Mouse (Mus musculus) T-cell, adult 66 days (primary cell): ENCODE data around the gene Nr1h5. TPM values are rescaled to one million over a fixed set of nuclear protein-coding genes. Genes with fewer than 3 reads are reported as not detected.

Source experiments
- total RNA-seq, 2 experiments: library from RNA; stranded (reverse); gene quantifications; 3 replicates in 1 of 2; 4 replicates in 1 of 2; pipeline ENCODE4 v1.2.4; 2023

Nr1h5 gene
- not detected for total RNA-seq

GRCm38 (mm10) chr3:102964033-102964432 is at the start of gene Nr1h5:
Gene Nr1h5, minus strand, starts transcription at chr3:102964133.

GRCm38 (mm10) chr3:102995605-102996321 is 31.8 kb upstream of the Nr1h5 start, which contains the start of gene Sike1:
Gene Sike1, plus strand, starts transcription at chr3:102995708.

GRCm38 (mm10) chr3:102935451-102936354 is 28.2 kb downstream of the Nr1h5 start, which contains the start of gene Sycp1:
Gene Sycp1, minus strand, starts transcription at chr3:102936100.

Other genes starting within 250 kb of the Nr1h5 start
- under 1 TPM; 0.36 to 0.58 TPM for gene Tspan2, start 229.6 kb downstream of the Nr1h5 start, total RNA-seq
- gene Tshb, start 181.4 kb downstream of the Nr1h5 start, total RNA-seq, result not detected
- gene Sycp1, start 28.0 kb downstream of the Nr1h5 start, total RNA-seq, result under 1 TPM in 1 of 2 experiments, not detected in 1; 0.47 TPM
- gene Sike1, start 31.6 kb upstream of the Nr1h5 start, total RNA-seq, result 100 to 1,000 TPM; 110 to 134 TPM
- 100 to 1,000 TPM; 402 to 457 TPM for gene Csde1, start 56.3 kb upstream of the Nr1h5 start, total RNA-seq
- 100 to 1,000 TPM; 110 to 122 TPM for gene Nras, start 94.2 kb upstream of the Nr1h5 start, total RNA-seq
- 10 to 100 TPM in 1 of 2 experiments, 1 to 10 TPM in 1; 9.4 to 10.0 TPM for gene Ampd1, start 109.9 kb upstream of the Nr1h5 start, total RNA-seq
- gene Dennd2c, start 138.5 kb upstream of the Nr1h5 start, total RNA-seq, result 1 to 10 TPM; 2.3 to 2.6 TPM
- 100 to 1,000 TPM in 1 of 2 experiments, 10 to 100 TPM in 1; 99.1 to 106 TPM for gene Bcas2, start 207.5 kb upstream of the Nr1h5 start, total RNA-seq